Mouse (Mus musculus): ENCODE data around the gene Cab39. TPM values are rescaled to one million over a fixed set of nuclear protein-coding genes. Genes with fewer than 3 reads are reported as not detected.

Cab39 gene
- 19.2 and 29.2 TPM in 2 replicates for polyA plus RNA-seq (2021; fragmentation: Nextera tagmentation)
- long read RNA-seq, experiment 1, transcript Cab39-202 (9 exons, 3,805 nt), result major isoform, 5 of 47 reads
- long read RNA-seq, experiment 1, partial matches to known transcripts, result 35 of 47 reads
- long read RNA-seq, experiment 1, other reads (novel, unspliced or antisense), result 6 of 47 reads
- long read RNA-seq, experiment 2, partial matches to known transcripts, result 31 of 52 reads
- long read RNA-seq, experiment 2, other reads (novel, unspliced or antisense), result 21 of 52 reads

GRCm38 (mm10) chr1:85793208-85794105, at the start of gene Cab39:
Gene Cab39, plus strand, starts transcription at chr1:85793441.

GRCm38 (mm10) chr1:85778436-85778835, 14.8 kb upstream of the Cab39 start, which contains the start of gene A630001G21Rik:
Gene A630001G21Rik, minus strand, starts transcription at chr1:85778643.

GRCm38 (mm10) chr1:85894231-85894747, 101.0 kb downstream of the Cab39 start, which contains the start of gene Itm2c:
Gene Itm2c, plus strand, starts transcription at chr1:85894281.

Other genes starting within 250 kb of the Cab39 start
- not detected in 2 replicates for gene G530012D18Rik, start 217.8 kb upstream of the Cab39 start, polyA plus RNA-seq (2021; fragmentation: Nextera tagmentation)
- gene Sp110, start 194.6 kb upstream of the Cab39 start, polyA plus RNA-seq (2021; fragmentation: Nextera tagmentation), result 0.65 and 0.89 TPM in 2 replicates
- gene Sp140, start 193.1 kb upstream of the Cab39 start, polyA plus RNA-seq (2021; fragmentation: Nextera tagmentation), result 0.76 and 0.84 TPM in 2 replicates
- gene Sp100, start 143.5 kb upstream of the Cab39 start, polyA plus RNA-seq (2021; fragmentation: Nextera tagmentation), result 1.9 and 2.1 TPM in 2 replicates
- 0.10 and 0.34 TPM in 2 replicates for gene A630001G21Rik, start 14.8 kb upstream of the Cab39 start, polyA plus RNA-seq (2021; fragmentation: Nextera tagmentation)
- 479 and 640 TPM in 2 replicates for gene Itm2c, start 100.8 kb downstream of the Cab39 start, polyA plus RNA-seq (2021; fragmentation: Nextera tagmentation)
- 4.8 and 9.8 TPM in 2 replicates for gene 4933407L21Rik, start 135.0 kb downstream of the Cab39 start, polyA plus RNA-seq (2021; fragmentation: Nextera tagmentation)
- gene Gpr55, start 167.6 kb downstream of the Cab39 start, polyA plus RNA-seq (2021; fragmentation: Nextera tagmentation), result 0.08 and 0.17 TPM in 2 replicates
- gene Spata3, start 223.4 kb downstream of the Cab39 start, polyA plus RNA-seq (2021; fragmentation: Nextera tagmentation), result 1.2 and 1.8 TPM in 2 replicates